Mouse (Mus musculus): ENCODE measurements around the gene Hyal2.

The Hyal2 gene

GRCm38 (mm10) chr9:107567702-107568319 is at the start of gene Hyal2:
Gene Hyal2 (plus strand): TSS chr9:107567945.
- DNase-seq = no peak

- no peak for DNase-seq
These were observed 47.4 kb upstream of the Hyal2 start for GRCm38 (mm10) chr9:107520331-107520730.

- DNase-seq = no peak
These were observed 46.6 kb upstream of the Hyal2 start for GRCm38 (mm10) chr9:107521190-107521589.

GRCm38 (mm10) chr9:107521711-107522399 is 45.9 kb upstream of the Hyal2 start:
- peak; percentile 36 to 44 for DNase-seq

GRCm38 (mm10) chr9:107522400-107522711 is 45.4 kb upstream of the Hyal2 start:
- DNase-seq = no peak

GRCm38 (mm10) chr9:107526198-107527026 is 41.3 kb upstream of the Hyal2 start:
- DNase-seq = peak; percentile 89 to 91

- peak; percentile 88 to 90 for DNase-seq
These were observed 33.8 kb upstream of the Hyal2 start, which contains the start of gene Tmem115 for GRCm38 (mm10) chr9:107533791-107534407. Gene Tmem115 (plus strand): TSS chr9:107533945.

- DNase-seq = no peak
These were observed 33.1 kb upstream of the Hyal2 start for GRCm38 (mm10) chr9:107534408-107535202.

GRCm38 (mm10) chr9:107538231-107538630 is 29.5 kb upstream of the Hyal2 start:
- no peak for DNase-seq

- DNase-seq = no peak
These were observed 29.0 kb upstream of the Hyal2 start for GRCm38 (mm10) chr9:107538711-107539110.

GRCm38 (mm10) chr9:107539940-107540339 is 27.8 kb upstream of the Hyal2 start:
- no peak for DNase-seq

GRCm38 (mm10) chr9:107540420-107540819 is 27.3 kb upstream of the Hyal2 start:
- no peak for DNase-seq

- DNase-seq = no peak
These were observed 26.7 kb upstream of the Hyal2 start for GRCm38 (mm10) chr9:107541005-107541404.

- peak; percentile 92 to 93 for DNase-seq
These were observed 26.0 kb upstream of the Hyal2 start, which contains the start of the genes Cyb561d2 and Nprl2 for GRCm38 (mm10) chr9:107541474-107542351. Gene Cyb561d2 (minus strand): TSS chr9:107542193. Gene Nprl2 (plus strand): TSS chr9:107542226.

GRCm38 (mm10) chr9:107542352-107542686 is 25.4 kb upstream of the Hyal2 start:
- DNase-seq = no peak

- DNase-seq = no peak
These were observed 25.0 kb upstream of the Hyal2 start for GRCm38 (mm10) chr9:107542721-107543120.

GRCm38 (mm10) chr9:107543299-107543698 is 24.4 kb upstream of the Hyal2 start:
- DNase-seq = no peak

- no peak for DNase-seq
These were observed 23.5 kb upstream of the Hyal2 start for GRCm38 (mm10) chr9:107544196-107544700.

GRCm38 (mm10) chr9:107544729-107545128 is 23.0 kb upstream of the Hyal2 start:
- no peak for DNase-seq

GRCm38 (mm10) chr9:107545199-107545598 is 22.5 kb upstream of the Hyal2 start:
- DNase-seq = no peak

GRCm38 (mm10) chr9:107545602-107546001 is 22.1 kb upstream of the Hyal2 start:
- peak; percentile 88 for DNase-seq
